Mouse (Mus musculus) liver, postnatal 0 days (tissue): ENCODE data around the gene Gabbr2.

Source experiments
- CTCF ChIP-seq: sonication (generic); IDR thresholded peaks from 2 replicates; pipeline ENCODE4 v1.5.1; 2016; ENCODE audit warnings: antibody characterized with exemption, low read depth
- EP300 ChIP-seq: IDR thresholded peaks from 2 replicates; pipeline ENCODE4 v1.6.1; 2016; ENCODE audit warnings: antibody characterized with exemption, low read depth, mild to moderate bottlenecking

GRCm38 (mm10) chr4:46854686-46855385 lies 136.8 kb downstream of the Gabbr2 start:
- no peak for TF ChIP-seq EP300
- TF ChIP-seq CTCF, result peak; percentile 37
